Mouse (Mus musculus) thymus, adult 2 months (tissue): ENCODE data around the gene Gm20388. TPM values are rescaled to one million over a fixed set of nuclear protein-coding genes. Genes with fewer than 3 reads are reported as not detected.

Experiments used
- DNase-seq: peaks from one replicate; pipeline ENCODE4 v3.0.0; 2021
- H3K27ac ChIP-seq: fragments of 200-500 bp; 2 replicates; pipeline ENCODE4 v1.5.1; 2012; ENCODE audit warnings: low read length, control low read depth; ENCODE audit not compliant: control insufficient read depth, insufficient read depth
- H3K27me3 ChIP-seq: fragments of 200-500 bp; 2 replicates; pipeline ENCODE4 v1.6.1; 2012; ENCODE audit warnings: mild to moderate bottlenecking, low read length, moderate library complexity, mixed read lengths; ENCODE audit not compliant: control insufficient read depth, insufficient read depth
- H3K36me3 ChIP-seq: fragments of 200-500 bp; 2 replicates; pipeline ENCODE4 v1.6.1; 2012; ENCODE audit warnings: mild to moderate bottlenecking, low read length, moderate library complexity; ENCODE audit not compliant: control insufficient read depth, insufficient read depth
- H3K4me1 ChIP-seq: fragments of 200-500 bp; replicated peaks from 2 replicates; pipeline ENCODE4 v1.6.1; 2012; ENCODE audit warnings: low read length; ENCODE audit not compliant: control insufficient read depth, insufficient read depth
- H3K4me3 ChIP-seq: fragments of 200-500 bp; 2 replicates; pipeline ENCODE4 v1.5.1; 2012; ENCODE audit warnings: mild to moderate bottlenecking, low read length, control low read depth, moderate library complexity; ENCODE audit not compliant: control insufficient read depth, insufficient read depth
- CTCF ChIP-seq: fragments of 200-500 bp; IDR thresholded peaks from 2 replicates; pipeline ENCODE4 v1.5.1; 2012; ENCODE audit warnings: mild to moderate bottlenecking, control low read depth, low read length, moderate library complexity, borderline replicate concordance; ENCODE audit not compliant: control insufficient read depth, poor library complexity, insufficient read depth; ENCODE audit errors: extremely low read depth
- POLR2A ChIP-seq: fragments of 200-500 bp; IDR thresholded peaks from 2 replicates; pipeline ENCODE4 v1.6.1; 2012; ENCODE audit warnings: mild to moderate bottlenecking, low read length, control low read depth, moderate library complexity; ENCODE audit not compliant: control insufficient read depth, poor library complexity, insufficient read depth; ENCODE audit errors: extremely low read depth
- WGBS: fragments of 180-500 bp; shearing (Covaris S2); methylation state at CpG from one replicate; pipeline ENCODE4 v1.1.7; 2018; 5-methylcytosine and 5-hydroxymethylcytosine counted together
- polyA plus RNA-seq: library from polyadenylated mRNA; depleted of rRNA; stranded (reverse); fragments of >200 nt; gene quantifications from 2 replicates; pipeline ENCODE4 v1.2.3, GENCODE M21; 2012

Gm20388 gene
- polyA plus RNA-seq, 1 experiment: 103 TPM

DNA sequence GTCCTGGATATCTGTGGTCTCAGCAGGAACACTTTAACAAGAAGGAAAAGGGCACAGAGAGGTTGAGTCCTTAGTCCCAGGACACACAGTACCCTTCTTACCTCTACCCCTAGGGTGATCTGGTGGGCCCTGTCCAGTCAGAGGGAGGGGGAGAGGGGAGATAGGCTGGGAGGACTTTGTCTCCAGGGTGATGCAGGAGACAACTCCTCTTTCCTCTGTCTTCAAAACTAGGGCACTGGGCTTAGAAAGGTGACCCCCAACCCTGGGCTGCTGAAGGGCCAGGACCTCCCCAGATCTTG, 316.9 kb downstream of the Gm20388 start:
- TF ChIP-seq POLR2A: no peak
- peaks cover 14% of the 10 kb centered on the region for H3K4me1 ChIP-seq
- H3K27me3 ChIP-seq: peaks cover 20% of the 10 kb centered on the region
- H3K4me3 ChIP-seq: no peak overlapping the region
- no peak for DNase-seq
- H3K27ac ChIP-seq: no peak overlapping the region
- no peaks in the 10 kb centered on the region for H3K36me3 ChIP-seq

DNA sequence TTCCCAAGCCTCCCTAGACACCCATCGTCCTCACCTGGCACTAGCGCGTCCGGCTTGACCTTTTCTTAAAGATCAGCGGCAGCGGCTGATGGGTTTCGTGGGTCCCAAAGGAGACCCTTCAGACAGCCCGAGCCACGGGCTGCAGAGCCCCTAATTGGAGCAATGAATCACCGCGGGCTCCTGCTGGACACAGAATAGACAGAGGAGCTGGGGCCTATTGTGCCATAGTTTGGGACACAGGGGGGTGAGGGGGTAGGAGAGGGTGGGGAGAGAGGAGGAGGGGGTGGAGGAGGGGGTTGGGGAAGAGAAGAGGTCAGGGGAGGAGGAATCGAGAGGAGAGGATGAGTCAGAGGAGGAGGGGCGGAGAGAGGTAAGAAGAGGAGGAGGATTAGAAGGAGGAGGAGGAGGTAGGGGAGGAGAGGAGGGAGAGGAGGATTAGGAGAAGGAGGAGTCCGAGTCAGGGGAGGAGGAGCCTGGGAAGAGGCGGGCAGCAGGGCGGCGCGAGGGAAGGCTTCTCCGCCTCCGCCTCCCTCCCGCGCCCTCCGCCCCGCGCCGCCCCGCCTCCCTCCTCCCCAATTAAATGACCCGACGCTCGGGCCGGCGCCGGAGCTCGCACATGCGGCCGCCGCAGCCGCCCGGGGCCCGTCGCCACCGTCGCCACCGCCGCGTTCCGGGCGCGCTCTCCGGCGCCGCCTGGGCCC, 317.4 kb downstream of the Gm20388 start, which contains the start of gene Gse1:
Gene Gse1, plus strand, starts transcription at position 566 of the 701 bp plus-strand sequence.
- Histone ChIP-seq H3K36me3 (no peaks in the 10 kb centered on the region), H3K27ac (no peak within 1 kb of the TSS), H3K4me1 (peaks cover 14% of the 10 kb centered on the region), H3K27me3 (peaks cover 20% of the 10 kb centered on the region), H3K4me3 (peak within 1 kb of the TSS; percentile 31)
- WGBS: 32% methylated on average over 50 of the region's 52 CpGs
- peak; percentile 26 for DNase-seq
- no peak for TF ChIP-seq POLR2A
- TF ChIP-seq CTCF: no peak

DNA sequence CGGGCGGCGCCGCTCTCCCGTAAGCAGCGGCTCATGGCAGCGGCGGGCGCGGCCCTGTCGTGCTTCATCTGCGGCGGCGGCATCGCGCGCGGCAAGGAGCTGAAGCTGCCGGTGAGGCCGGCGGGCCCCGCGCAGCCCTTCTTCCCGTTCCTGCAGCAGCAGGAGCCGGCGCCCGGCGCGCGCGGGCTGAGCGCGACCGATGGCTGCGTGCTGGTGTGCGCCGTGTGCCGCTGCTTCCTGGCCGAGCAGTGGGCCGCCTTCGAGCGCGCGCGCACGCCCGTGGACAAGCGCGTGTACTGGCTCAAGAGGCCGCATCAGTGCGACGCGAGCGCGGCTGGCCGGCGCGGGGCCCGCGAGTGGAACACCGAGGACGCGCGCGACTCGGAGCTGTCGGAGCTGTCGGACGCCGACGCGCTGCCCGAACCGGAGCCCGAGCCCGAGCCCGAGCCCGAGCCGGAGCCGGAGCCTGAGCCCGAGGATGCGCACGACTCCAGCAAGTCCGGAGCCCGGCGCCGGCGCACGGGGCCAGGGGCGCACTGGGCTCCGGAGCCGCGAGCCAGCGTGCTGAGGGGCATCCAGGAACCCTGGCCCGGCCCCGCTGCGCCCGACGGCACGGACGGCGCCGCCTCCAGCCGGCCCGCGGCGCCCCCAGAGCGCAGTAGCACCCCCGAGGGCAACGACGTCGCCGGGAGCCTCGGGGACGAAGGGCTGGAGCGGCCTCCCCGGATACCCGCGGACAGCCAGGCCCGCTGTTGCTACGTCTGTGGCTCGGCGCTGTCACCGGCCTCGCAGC, 318.3 kb downstream of the Gm20388 start:
- H3K4me3 ChIP-seq: peak overlapping the region; percentile 31
- TF ChIP-seq POLR2A (no peak), CTCF (no peak)
- 2% methylated on average over 117 of the region's 125 CpGs for WGBS
- no peak overlapping the region for H3K27ac ChIP-seq
- DNase-seq: no peak
- H3K27me3 ChIP-seq: peaks cover 20% of the 10 kb centered on the region
- no peaks in the 10 kb centered on the region for H3K36me3 ChIP-seq
- H3K4me1 ChIP-seq: peaks cover 14% of the 10 kb centered on the region

DNA sequence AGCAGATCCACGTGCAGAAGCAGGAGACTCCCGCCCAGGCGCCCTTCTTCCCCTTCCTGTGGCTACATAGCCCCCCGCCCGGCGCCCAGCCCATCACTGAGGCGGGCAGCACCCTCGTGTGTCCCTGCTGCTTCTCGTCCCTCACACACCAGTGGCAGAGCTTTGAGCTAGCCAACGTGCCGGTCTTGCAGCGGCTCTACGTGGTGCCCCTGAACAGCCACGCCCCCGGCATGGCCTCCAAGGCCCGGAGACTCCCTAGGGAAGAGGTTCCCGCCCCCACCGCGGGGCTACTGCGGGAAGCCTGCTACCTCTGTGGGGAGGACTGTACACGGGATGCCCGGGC, 318.9 kb downstream of the Gm20388 start:
- H3K36me3 ChIP-seq: no peaks in the 10 kb centered on the region
- TF ChIP-seq CTCF (no peak), POLR2A (no peak)
- peaks cover 14% of the 10 kb centered on the region for H3K4me1 ChIP-seq
- no peak overlapping the region for H3K27ac ChIP-seq
- no peak overlapping the region for H3K4me3 ChIP-seq
- peaks cover 20% of the 10 kb centered on the region for H3K27me3 ChIP-seq
- under 1% methylated on average over 22 of the region's 22 CpGs for WGBS
- no peak for DNase-seq

DNA sequence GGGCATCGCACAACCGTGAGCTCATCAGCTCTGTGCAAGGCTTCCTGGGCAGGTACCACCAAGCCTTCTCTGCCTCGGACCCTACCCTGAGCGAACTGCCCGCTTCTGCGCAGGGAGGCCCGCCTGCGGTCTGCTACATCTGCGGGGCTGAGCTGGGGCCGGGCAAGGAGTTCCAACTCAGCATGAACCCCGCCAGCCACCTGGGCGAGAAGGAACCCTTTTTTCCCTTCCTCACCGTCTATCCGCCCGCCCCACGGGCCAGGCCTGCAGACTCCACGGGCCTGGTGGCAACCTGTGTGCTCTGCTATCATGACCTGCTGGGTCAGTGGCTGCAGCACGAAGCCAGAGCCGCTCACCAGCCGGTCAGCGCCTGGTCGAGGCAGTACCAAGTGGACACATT, 319.4 kb downstream of the Gm20388 start:
- no peaks in the 10 kb centered on the region for H3K36me3 ChIP-seq
- H3K27me3 ChIP-seq: peaks cover 20% of the 10 kb centered on the region
- WGBS: 18% methylated on average over 22 of the region's 22 CpGs
- no peak for TF ChIP-seq CTCF
- no peak for TF ChIP-seq POLR2A
- H3K4me3 ChIP-seq: no peak overlapping the region
- H3K4me1 ChIP-seq: peaks cover 11% of the 10 kb centered on the region
- no peak overlapping the region for H3K27ac ChIP-seq
- no peak for DNase-seq

DNA sequence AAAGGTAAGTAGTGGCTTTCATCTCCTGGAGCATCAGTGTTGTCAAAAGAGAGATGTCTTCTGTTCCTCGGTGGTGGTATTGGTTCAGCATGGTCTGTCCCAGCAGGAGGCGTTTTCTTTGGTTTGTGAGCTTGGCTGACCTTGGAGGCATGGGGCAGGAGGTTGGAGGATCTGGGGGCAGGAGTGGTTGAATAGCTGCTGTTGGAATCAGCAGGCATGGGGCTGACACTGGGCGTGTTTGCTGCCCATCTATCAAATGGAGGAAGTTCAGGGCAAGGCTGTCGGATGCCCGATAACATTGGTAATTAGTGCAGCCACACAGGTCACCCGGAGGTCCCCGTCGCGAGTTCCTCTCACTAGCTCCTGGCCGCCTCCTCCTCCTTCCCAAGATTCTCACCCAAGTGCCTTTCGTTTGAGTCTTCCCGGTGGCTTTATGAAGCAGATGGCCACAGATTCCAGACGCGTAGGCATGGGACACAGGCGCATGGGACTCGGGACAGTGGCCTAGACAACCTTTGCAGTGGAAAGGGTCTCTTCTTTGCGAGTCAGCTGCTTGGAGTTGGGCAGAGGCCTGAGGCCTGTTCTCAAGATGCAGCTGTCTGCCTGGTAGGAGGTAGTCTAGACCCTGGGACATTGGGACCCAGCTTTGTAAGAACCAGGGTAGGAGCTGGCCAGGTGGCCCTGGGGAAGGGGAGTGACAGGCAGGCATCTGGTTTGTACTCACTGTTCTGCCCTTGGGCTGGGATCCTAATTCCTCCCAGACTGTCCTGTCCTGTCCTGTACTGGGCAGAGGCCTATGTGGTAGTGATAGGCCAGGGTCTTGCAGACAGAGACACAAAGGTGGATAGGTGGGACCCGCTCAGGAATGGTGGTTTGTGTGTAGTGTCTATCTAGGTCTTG, 320.3 kb downstream of the Gm20388 start:
- H3K27ac ChIP-seq: no peak overlapping the region
- no peaks in the 10 kb centered on the region for H3K36me3 ChIP-seq
- peaks cover 20% of the 10 kb centered on the region for H3K27me3 ChIP-seq
- 71% methylated on average over 18 of the region's 18 CpGs for WGBS
- peaks cover 4% of the 10 kb centered on the region; the same call in 1 of the 2 replicates for H3K4me1 ChIP-seq
- DNase-seq: no peak
- TF ChIP-seq POLR2A: no peak
- TF ChIP-seq CTCF: no peak
- H3K4me3 ChIP-seq: no peak overlapping the region
